Mouse (Mus musculus) hindbrain, embryonic 16.5 days (tissue): Measurements from ENCODE around the gene Gm11568. TPM values are rescaled to one million over a fixed set of nuclear protein-coding genes. Genes with fewer than 3 reads are reported as not detected.
"Not testable (repeated sequence)": the region's sequence is repeated elsewhere in the genome, so short reads cannot be mapped to it uniquely, and the experiment has no call there.

ENCODE experiments used
- ATAC-seq: fragments of 200-750 bp; cut with Nextera tagmentation; 2 replicates; pipeline ENCODE4 v1.8.0; 2017; ENCODE audit warnings: moderate TSS enrichment, moderate library complexity
- H3K27ac ChIP-seq: fragments of 300-500 bp; sonication (generic); 2 replicates; pipeline ENCODE4 v1.5.1; 2014; ENCODE audit warnings: low read depth, mild to moderate bottlenecking, control low read depth, low read length, moderate library complexity
- H3K27me3 ChIP-seq: fragments of 300-500 bp; sonication (generic); replicated peaks from 2 replicates; pipeline ENCODE4 v1.6.1; 2014; ENCODE audit warnings: low read length; ENCODE audit not compliant: control insufficient read depth, insufficient read depth
- H3K36me3 ChIP-seq: fragments of 300-500 bp; sonication (generic); 2 replicates; pipeline ENCODE4 v1.6.1; 2014; ENCODE audit warnings: mild to moderate bottlenecking, low read length, moderate library complexity, mixed read lengths; ENCODE audit not compliant: control insufficient read depth, insufficient read depth
- H3K4me1 ChIP-seq: fragments of 300-500 bp; sonication (generic); 2 replicates; pipeline ENCODE4 v1.6.1; 2014; ENCODE audit warnings: low read depth, low read length; ENCODE audit not compliant: control insufficient read depth, insufficient read depth
- H3K4me2 ChIP-seq: fragments of 300-500 bp; sonication (generic); 2 replicates; pipeline ENCODE4 v1.6.1; 2014; ENCODE audit warnings: mild to moderate bottlenecking, low read length, control low read depth, moderate library complexity
- H3K4me3 ChIP-seq: fragments of 300-500 bp; sonication (generic); 2 replicates; pipeline ENCODE4 v1.5.1; 2014; ENCODE audit warnings: mild to moderate bottlenecking, low read length, control low read depth, moderate library complexity
- H3K9ac ChIP-seq: fragments of 300-500 bp; sonication (generic); 2 replicates; pipeline ENCODE4 v1.6.1; 2014; ENCODE audit warnings: low read depth, mild to moderate bottlenecking, control low read depth, low read length, moderate library complexity
- H3K9me3 ChIP-seq: fragments of 300-500 bp; sonication (generic); 2 replicates; pipeline ENCODE4 v1.6.1; 2014; ENCODE audit warnings: mild to moderate bottlenecking, low read length, moderate library complexity; ENCODE audit not compliant: control insufficient read depth
- WGBS: fragments of 180-500 bp; shearing (Covaris S2); extraction: QIAGEN DNeasy Blood & Tissue Kit; methylation state at CpG from one replicate; pipeline ENCODE4 v1.1.7; 2014; 5-methylcytosine and 5-hydroxymethylcytosine counted together
- polyA plus RNA-seq: library from polyadenylated mRNA; unstranded; fragments of >200 nt; fragmentation: Nextera tagmentation; extraction: Ambion mirVana; gene quantifications from 2 replicates; pipeline ENCODE4 v1.2.1, GENCODE M21; 2015

The Gm11568 gene
- polyA plus RNA-seq, result not detected in 2 replicates

DNA sequence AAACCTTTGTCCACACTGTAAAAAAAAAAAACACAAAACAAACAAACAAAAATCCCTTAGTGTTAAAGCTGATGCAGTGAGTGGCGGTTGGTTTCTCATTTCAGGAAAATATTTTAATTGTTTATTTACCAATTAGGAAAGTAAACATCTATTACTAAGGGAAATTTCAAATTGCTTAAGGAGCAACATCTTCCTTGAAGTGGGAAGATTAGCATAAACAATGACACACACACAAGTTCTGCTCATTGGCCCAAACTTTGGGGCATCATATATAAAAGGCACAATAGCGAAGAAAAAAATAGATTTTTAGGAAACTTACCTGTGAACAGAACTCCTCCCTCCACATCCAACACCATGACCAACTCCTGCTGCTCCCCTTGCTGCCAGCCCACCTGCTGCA is at the start of gene Gm11568:
Gene Gm11568, plus strand, starts transcription at position 301 of the 400 bp plus-strand sequence.
- H3K4me2 ChIP-seq, result no peak within 1 kb of the TSS
- no peak within 1 kb of the TSS for H3K27ac ChIP-seq
- no peaks in the 10 kb centered on the region for H3K9me3 ChIP-seq
- no peak within 1 kb of the TSS for H3K9ac ChIP-seq
- no peaks in the 10 kb centered on the region for H3K4me1 ChIP-seq
- no peak for ATAC-seq
- H3K4me3 ChIP-seq, result no peak within 1 kb of the TSS
- 87% methylated on average over 2 of the region's 2 CpGs for WGBS
- H3K36me3 ChIP-seq, result no peaks in the 10 kb centered on the region
- no peaks in the 10 kb centered on the region for H3K27me3 ChIP-seq

DNA sequence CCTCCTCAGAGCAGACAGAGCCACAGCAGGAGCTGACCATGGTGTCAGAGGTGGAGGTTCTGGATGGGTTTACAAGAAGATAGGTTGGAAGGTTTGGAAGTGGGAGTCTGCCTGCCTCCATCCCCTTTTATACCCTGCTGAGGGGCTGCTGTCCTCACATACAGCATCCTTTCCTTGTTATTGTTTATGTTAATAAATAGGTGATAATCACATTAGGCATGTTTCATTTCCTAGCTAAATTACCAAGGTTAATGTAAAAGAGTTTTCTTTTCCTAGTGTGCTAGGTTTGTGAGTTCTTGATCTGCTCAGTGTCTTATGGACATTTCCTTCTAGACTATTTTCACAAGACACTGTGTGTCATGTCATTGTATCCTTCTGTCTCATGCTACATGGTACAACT is 47.9 kb upstream of the Gm11568 start, which contains the start of gene Krtap4-13:
Gene Krtap4-13, minus strand, starts transcription at position 101 of the 400 bp plus-strand sequence.
- H3K4me1 ChIP-seq, H3K9me3 ChIP-seq, ATAC-seq, H3K27ac ChIP-seq, H3K27me3 ChIP-seq, H3K9ac ChIP-seq, H3K36me3 ChIP-seq, H3K4me3 ChIP-seq, H3K4me2 ChIP-seq: not testable (repeated sequence)

GRCm38 (mm10) chr11:99815566-99815965 is 42.2 kb upstream of the Gm11568 start, which contains the start of gene Gm11564:
Gm11564 (minus strand) TSS chr11:99815666.
- not testable (repeated sequence) for H3K36me3 ChIP-seq, H3K9ac ChIP-seq, H3K9me3 ChIP-seq, ATAC-seq, H3K4me1 ChIP-seq, H3K27me3 ChIP-seq, H3K27ac ChIP-seq, H3K4me2 ChIP-seq, H3K4me3 ChIP-seq
- WGBS, result 90% methylated on average over 2 of the region's 2 CpGs

- ATAC-seq, result no peak
- H3K27me3 ChIP-seq, result no peaks in the 10 kb centered on the region
- no peak within 1 kb of the TSS for H3K4me2 ChIP-seq
- H3K9ac ChIP-seq, result no peak within 1 kb of the TSS
- no peaks in the 10 kb centered on the region for H3K36me3 ChIP-seq
- H3K4me1 ChIP-seq, result no peaks in the 10 kb centered on the region
- H3K27ac ChIP-seq, result no peak within 1 kb of the TSS
- WGBS, result 70% methylated on average over 1 of the region's 1 CpGs
- H3K4me3 ChIP-seq, result no peak within 1 kb of the TSS
- no peaks in the 10 kb centered on the region for H3K9me3 ChIP-seq
Measured at GRCm38 (mm10) chr11:99837966-99838365, 19.8 kb upstream of the Gm11568 start, which contains the start of gene 2300003K06Rik. 2300003K06Rik (minus strand) TSS chr11:99838066.

DNA sequence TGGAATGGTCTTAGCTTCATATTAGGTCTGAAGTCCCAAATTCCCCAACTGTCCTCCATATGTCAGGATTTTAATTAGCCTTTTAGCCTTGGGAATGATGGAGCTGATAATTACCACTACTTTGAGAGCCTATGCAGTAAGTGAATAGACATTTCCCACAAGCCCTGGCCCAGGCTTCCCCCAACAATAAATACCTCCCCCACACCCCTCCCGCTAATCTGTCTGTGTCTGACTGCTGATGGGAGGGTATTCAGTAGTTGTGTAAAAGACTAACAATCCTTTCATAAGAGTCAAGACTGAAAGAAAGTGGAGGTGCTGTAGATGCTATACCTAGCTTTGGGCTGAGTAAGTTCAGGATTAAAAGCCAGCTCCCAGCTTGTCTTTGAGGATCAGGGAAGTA is 15.5 kb upstream of the Gm11568 start:
- no peak overlapping the region for H3K4me3 ChIP-seq
- no peak overlapping the region for H3K27ac ChIP-seq
- H3K27me3 ChIP-seq, result no peaks in the 10 kb centered on the region
- H3K4me1 ChIP-seq, result no peaks in the 10 kb centered on the region
- no peak for ATAC-seq
- H3K4me2 ChIP-seq, result no peak overlapping the region
- no peaks in the 10 kb centered on the region for H3K9me3 ChIP-seq
- H3K36me3 ChIP-seq, result no peaks in the 10 kb centered on the region
- H3K9ac ChIP-seq, result no peak overlapping the region
- 71% methylated on average over 1 of the region's 1 CpGs for WGBS

- Histone ChIP-seq H3K9ac (no peak overlapping the region), H3K4me1 (no peaks in the 10 kb centered on the region), H3K9me3 (no peaks in the 10 kb centered on the region), H3K4me3 (no peak overlapping the region), H3K27me3 (no peaks in the 10 kb centered on the region), H3K27ac (no peak overlapping the region), H3K36me3 (no peaks in the 10 kb centered on the region), H3K4me2 (no peak overlapping the region)
- no peak for ATAC-seq
- 86% methylated on average over 2 of the region's 2 CpGs for WGBS
Measured at GRCm38 (mm10) chr11:99846746-99847145, 11.0 kb upstream of the Gm11568 start.

GRCm38 (mm10) chr11:99851508-99851907 is 6.2 kb upstream of the Gm11568 start, which contains the start of gene Krtap4-16:
Krtap4-16 (minus strand) TSS chr11:99851608.
- no peaks in the 10 kb centered on the region for H3K27me3 ChIP-seq
- H3K9ac ChIP-seq, result no peak within 1 kb of the TSS
- no peak within 1 kb of the TSS for H3K4me3 ChIP-seq
- ATAC-seq, result no peak
- no peaks in the 10 kb centered on the region for H3K9me3 ChIP-seq
- no peaks in the 10 kb centered on the region for H3K4me1 ChIP-seq
- H3K4me2 ChIP-seq, result no peak within 1 kb of the TSS
- no peak within 1 kb of the TSS for H3K27ac ChIP-seq
- H3K36me3 ChIP-seq, result no peaks in the 10 kb centered on the region

GRCm38 (mm10) chr11:99854121-99854520 is 3.6 kb upstream of the Gm11568 start:
- no peaks in the 10 kb centered on the region for H3K36me3 ChIP-seq
- no peak overlapping the region for H3K4me2 ChIP-seq
- no peak overlapping the region for H3K27ac ChIP-seq
- no peak overlapping the region for H3K4me3 ChIP-seq
- H3K9ac ChIP-seq, result no peak overlapping the region
- H3K27me3 ChIP-seq, result no peaks in the 10 kb centered on the region
- no peak for ATAC-seq
- 61% methylated on average over 3 of the region's 3 CpGs for WGBS
- no peaks in the 10 kb centered on the region for H3K4me1 ChIP-seq
- H3K9me3 ChIP-seq, result no peaks in the 10 kb centered on the region

DNA sequence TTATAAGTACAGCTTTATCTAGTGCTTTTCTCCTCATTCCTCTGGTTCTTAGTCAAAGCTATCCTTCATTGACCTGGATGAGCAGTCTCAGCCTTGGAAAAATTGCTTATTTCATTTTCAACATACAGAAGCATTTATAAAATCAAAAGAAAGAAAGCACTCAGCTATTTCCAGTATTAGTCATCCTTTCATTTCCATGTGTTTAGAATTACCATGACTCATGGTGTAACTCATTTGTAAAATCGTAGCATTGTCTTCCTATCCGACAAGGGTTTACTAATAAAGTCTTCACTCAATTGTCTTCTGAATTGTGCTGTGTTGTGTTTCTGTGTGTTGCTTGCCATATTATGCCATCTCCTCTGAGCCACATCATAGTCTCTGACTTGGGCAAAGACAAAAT is 1.0 kb downstream of the Gm11568 start:
- no peak overlapping the region for H3K4me3 ChIP-seq
- H3K4me1 ChIP-seq, result no peaks in the 10 kb centered on the region
- WGBS, result 77% methylated on average over 2 of the region's 2 CpGs
- H3K9me3 ChIP-seq, result no peaks in the 10 kb centered on the region
- no peak for ATAC-seq
- H3K4me2 ChIP-seq, result no peak overlapping the region
- no peaks in the 10 kb centered on the region for H3K27me3 ChIP-seq
- H3K36me3 ChIP-seq, result no peaks in the 10 kb centered on the region
- no peak overlapping the region for H3K9ac ChIP-seq
- no peak overlapping the region for H3K27ac ChIP-seq

DNA sequence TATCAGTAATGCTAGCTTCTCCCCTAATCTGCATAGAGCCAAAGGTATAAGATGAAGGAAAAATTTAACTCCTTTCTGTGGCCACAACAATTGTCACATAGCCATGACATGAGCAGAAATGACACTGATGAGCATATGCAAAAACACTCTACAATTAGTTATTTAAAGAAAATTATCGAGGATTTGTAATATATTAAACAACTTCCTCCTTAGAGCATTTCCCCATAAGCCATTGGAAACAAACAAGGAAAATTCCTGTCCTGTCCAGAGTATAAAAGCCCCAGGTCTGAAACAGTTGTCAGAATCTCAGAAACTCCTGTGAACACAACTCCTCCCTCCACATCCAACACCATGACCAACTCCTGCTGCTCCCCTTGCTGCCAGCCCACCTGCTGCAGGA is 6.5 kb downstream of the Gm11568 start, which contains the start of gene Gm11559:
Gene Gm11559, plus strand, starts transcription at position 301 of the 400 bp plus-strand sequence.
- 78% methylated on average over 1 of the region's 1 CpGs for WGBS

More for the DNA sequence above, 6.5 kb downstream of the Gm11568 start, which contains the start of gene Gm11559:
- H3K9me3 ChIP-seq, ATAC-seq, H3K4me3 ChIP-seq, H3K4me1 ChIP-seq, H3K36me3 ChIP-seq, H3K9ac ChIP-seq, H3K27me3 ChIP-seq, H3K27ac ChIP-seq, H3K4me2 ChIP-seq: not testable (repeated sequence)
